In genomic region chr3:89858123-89858522, GRCm38 (mm10) we compare ENCODE assay signal across 9 mouse cellular contexts. TPM values are rescaled to one million over a fixed set of nuclear protein-coding genes. Genes with fewer than 3 reads are reported as not detected.
DNase-seq lines count a peak whose midpoint lies in the region; ATAC-seq and TF ChIP-seq lines count a peak whose summit lies in the region.
"Had no signal": no experiment of that assay in that cellular context is flagged by ENCODE, and none has a peak within 500 bp of the region (broad histone marks: within the 10 kb centered on the region; RNA-seq: fewer than 3 reads in every experiment).

No protein-coding gene starts in this region.

- no peaks in the 10 kb centered on the region for H3K27me3 ChIP-seq in heart, adult 2 months (ENCODE audit: control insufficient read depth, insufficient read depth, low read length)
- H3K27me3 ChIP-seq in heart, embryonic 10.5 days (ENCODE audit: insufficient read depth, poor library complexity, severe bottlenecking) = no peaks in the 10 kb centered on the region
- H3K27me3 ChIP-seq in spleen, adult 2 months (ENCODE audit: control insufficient read depth, insufficient read depth, low read length) = no peaks in the 10 kb centered on the region
- H3K27me3 ChIP-seq in midbrain, embryonic 10.5 days (ENCODE audit: low read depth, poor library complexity, severe bottlenecking) = 0 out of 2 replicates have a peak, but pooled peaks cover 7% of the 10 kb centered on the region
- H3K27me3 ChIP-seq: stomach, embryonic 15.5 days had no signal

- no peak for TF ChIP-seq POLR2A in heart, adult 2 months (IDR thresholded peaks at IDR 0.05; ENCODE audit: insufficient read depth, low read depth, low read length)
- TF ChIP-seq POLR2A in spleen, adult 2 months (IDR thresholded peaks at IDR 0.05; ENCODE audit: low read depth, low read length) = no peak

- WGBS in heart, adult 2 months = 3% methylated on average over 4 of the region's 4 CpGs
- 9% methylated on average over 4 of the region's 4 CpGs for WGBS in heart, embryonic 10.5 days
- WGBS in spleen, adult 2 months = 12% methylated on average over 4 of the region's 4 CpGs
- WGBS in midbrain, embryonic 10.5 days = 17% methylated on average over 4 of the region's 4 CpGs

- TF ChIP-seq EP300 in heart, adult 2 months (IDR thresholded peaks at IDR 0.05; ENCODE audit: insufficient read depth, low read depth, low read length) = no peak

- 0 out of 2 replicates have a peak, but pooled peaks have one; percentile 47 for ATAC-seq in erythroid progenitor cell, adult 5-6 weeks (replicated peaks; ENCODE audit: low FRiP score, poor library complexity, severe bottlenecking)

- TF ChIP-seq CTCF in heart, adult 2 months (IDR thresholded peaks at IDR 0.05) = peak; percentile 91
- TF ChIP-seq CTCF in spleen, adult 2 months (IDR thresholded peaks at IDR 0.05; ENCODE audit: extremely low read depth, insufficient read depth, insufficient read length, insufficient replicate concordance) = peak; percentile 36; the same call in 1 of the 2 replicates

- intact Hi-C loops in heart, adult 2 months (cut with DNase I) = loop anchor here (1.0 to 5.0 kb wide), 5 partner anchors 41 to 541 kb away; no protein-coding TSS in a partner anchor

- no peak overlapping the region for H3K27ac ChIP-seq in heart, adult 2 months
- H3K27ac ChIP-seq in heart, embryonic 10.5 days = no peak overlapping the region
- no peak overlapping the region for H3K27ac ChIP-seq in spleen, adult 2 months (ENCODE audit: insufficient read depth, low read length)
- H3K27ac ChIP-seq in midbrain, embryonic 10.5 days (replicated peaks) = no peak overlapping the region
- H3K27ac ChIP-seq: stomach, embryonic 15.5 days had no signal

- no peak overlapping the region for H3K4me3 ChIP-seq in heart, adult 2 months
- no peak overlapping the region for H3K4me3 ChIP-seq in heart, embryonic 10.5 days
- no peak overlapping the region for H3K4me3 ChIP-seq in spleen, adult 2 months (ENCODE audit: extremely low read depth, insufficient read depth, insufficient read length)
- no peak overlapping the region for H3K4me3 ChIP-seq in midbrain, embryonic 10.5 days
- H3K4me3 ChIP-seq: stomach, embryonic 15.5 days had no signal

- no peak for DNase-seq in heart, adult 2 months
- no peak for DNase-seq in heart, embryonic 10.5 days (ENCODE audit: low spot score)
- DNase-seq in spleen, adult 2 months (ENCODE audit: low read depth in 1 of 2, low spot score in 2 of 2) = no peak
- DNase-seq in spleen, postnatal 4 days (ENCODE audit: low spot score in 2 of 2) = no peak
- peak; percentile 67 for DNase-seq in retina, postnatal 7 days (ENCODE audit: low read depth, low spot score)
- DNase-seq in gastrocnemius, postnatal 4 days (ENCODE audit: low spot score in 2 of 2) = no peak
- DNase-seq in midbrain, embryonic 10.5 days (ENCODE audit: low spot score) = no peak

- no peak overlapping the region for H3K9ac ChIP-seq in heart, adult 2 months (ENCODE audit: low read depth, low read length)
- H3K9ac ChIP-seq: stomach, embryonic 15.5 days had no signal

- peaks cover 24% of the 10 kb centered on the region for H3K4me1 ChIP-seq in heart, adult 2 months (ENCODE audit: control insufficient read depth, insufficient read depth, low read length)
- peaks cover 12% of the 10 kb centered on the region for H3K4me1 ChIP-seq in heart, embryonic 10.5 days
- peaks cover 8% of the 10 kb centered on the region; the same call in 1 of the 2 replicates for H3K4me1 ChIP-seq in spleen, adult 2 months (ENCODE audit: control insufficient read depth, insufficient read depth, insufficient read length)
- H3K4me1 ChIP-seq in midbrain, embryonic 10.5 days = peaks cover 12% of the 10 kb centered on the region

- H3K79me2 ChIP-seq in heart, adult 2 months (replicated peaks; ENCODE audit: control insufficient read depth, insufficient read depth, low read length) = no peaks in the 10 kb centered on the region

- peaks cover 14% of the 10 kb centered on the region for H3K36me3 ChIP-seq in heart, adult 2 months (ENCODE audit: control insufficient read depth, insufficient read depth, low read length)
- H3K36me3 ChIP-seq in heart, embryonic 10.5 days = peaks cover 10% of the 10 kb centered on the region; the same call in 1 of the 2 replicates
- H3K36me3 ChIP-seq in spleen, adult 2 months (ENCODE audit: control insufficient read depth, insufficient read depth, low read length) = no peaks in the 10 kb centered on the region
- no peaks in the 10 kb centered on the region for H3K36me3 ChIP-seq in midbrain, embryonic 10.5 days
- H3K36me3 ChIP-seq: stomach, embryonic 15.5 days had no signal

- no peaks in the 10 kb centered on the region for H3K9me3 ChIP-seq in heart, embryonic 10.5 days
- H3K9me3 ChIP-seq in midbrain, embryonic 10.5 days (replicated peaks) = 0 out of 2 replicates have a peak, but pooled peaks cover 3% of the 10 kb centered on the region
- H3K9me3 ChIP-seq: stomach, embryonic 15.5 days had no signal

RNA-seq across cellular contexts. Expression of gene She, which starts 27.0 kb away (rescaled TPM):
- 10 to 100 TPM; 12.3 to 13.3 TPM for total RNA-seq in heart, adult 2 months (2021)
- 3.4 and 7.7 TPM in 2 replicates for polyA plus RNA-seq in heart, adult 2 months (2012; rRNA removed)
- 5.4 and 5.9 TPM in 2 replicates for polyA plus RNA-seq in heart, embryonic 10.5 days (2016; fragmentation: Nextera tagmentation; extraction: Ambion mirVana)
- 1.1 TPM in 2 replicates for polyA plus RNA-seq in spleen, adult 2 months (2012; rRNA removed)
- not detected in 2 replicates for total RNA-seq in erythroid progenitor cell, adult 5-6 weeks (2015; ENCODE audit: low replicate concordance)
- 0.13 TPM in 1 of 2 replicates, not detected in the other for total RNA-seq in erythroid progenitor cell, adult 5-6 weeks (2017; ENCODE audit: low replicate concordance)
- 10 to 100 TPM; 10.3 to 11.1 TPM for total RNA-seq in gastrocnemius, postnatal 4 days (2021)
- 2.0 and 2.1 TPM in 2 replicates for polyA plus RNA-seq in midbrain, embryonic 10.5 days (2016; fragmentation: Nextera tagmentation; extraction: Ambion mirVana)

RNA-seq across cellular contexts. Expression of gene Il6ra, which starts 54.9 kb away (rescaled TPM):
- total RNA-seq in heart, adult 2 months (2021) = 1 to 10 TPM; 4.3 to 4.8 TPM
- polyA plus RNA-seq in heart, adult 2 months (2012; rRNA removed) = 2.5 and 2.8 TPM in 2 replicates
- 0.28 and 0.48 TPM in 2 replicates for polyA plus RNA-seq in heart, embryonic 10.5 days (2016; fragmentation: Nextera tagmentation; extraction: Ambion mirVana)
- 21.4 and 25.6 TPM in 2 replicates for polyA plus RNA-seq in spleen, adult 2 months (2012; rRNA removed)
- total RNA-seq in erythroid progenitor cell, adult 5-6 weeks (2015; ENCODE audit: low replicate concordance) = 5.8 and 10.5 TPM in 2 replicates
- total RNA-seq in erythroid progenitor cell, adult 5-6 weeks (2017; ENCODE audit: low replicate concordance) = 0.90 and 2.3 TPM in 2 replicates
- total RNA-seq in gastrocnemius, postnatal 4 days (2021) = 1 to 10 TPM; 3.8 to 4.2 TPM
- polyA plus RNA-seq in midbrain, embryonic 10.5 days (2016; fragmentation: Nextera tagmentation; extraction: Ambion mirVana) = 0.39 and 0.52 TPM in 2 replicates
